Mouse (Mus musculus) midbrain, embryonic 16.5 days (tissue): Measurements from ENCODE around the gene Ltc4s. TPM values are rescaled to one million over a fixed set of nuclear protein-coding genes. Genes with fewer than 3 reads are reported as not detected.
A peak's percentile ranks its signal among the peaks of the same experiment; 100 is the strongest.

Experiments
- ATAC-seq: fragments of 200-750 bp; cut with Nextera tagmentation; 2 replicates; pipeline ENCODE4 v1.8.0; 2017; ENCODE audit warnings: moderate TSS enrichment
- H3K27ac ChIP-seq: fragments of 300-500 bp; sonication (generic); 2 replicates; pipeline ENCODE4 v1.5.1; 2014; ENCODE audit warnings: mild to moderate bottlenecking, low read length, mixed read lengths
- H3K27me3 ChIP-seq: fragments of 300-500 bp; sonication (generic); 2 replicates; pipeline ENCODE4 v1.6.1; 2014; ENCODE audit warnings: low read depth, low read length, mixed read lengths; ENCODE audit not compliant: control insufficient read depth, insufficient read depth
- H3K36me3 ChIP-seq: fragments of 300-500 bp; sonication (generic); 2 replicates; pipeline ENCODE4 v1.6.1; 2014; ENCODE audit warnings: mild to moderate bottlenecking, low read length, moderate library complexity, mixed read lengths; ENCODE audit not compliant: control insufficient read depth, insufficient read depth
- H3K4me1 ChIP-seq: fragments of 300-500 bp; sonication (generic); 2 replicates; pipeline ENCODE4 v1.6.1; 2014; ENCODE audit warnings: mild to moderate bottlenecking, low read length, mixed read lengths; ENCODE audit not compliant: control insufficient read depth, insufficient read depth
- H3K4me2 ChIP-seq: fragments of 300-500 bp; sonication (generic); 2 replicates; pipeline ENCODE4 v1.6.1; 2014; ENCODE audit warnings: mild to moderate bottlenecking, low read length, mixed read lengths
- H3K4me3 ChIP-seq: fragments of 300-500 bp; sonication (generic); 2 replicates; pipeline ENCODE4 v1.5.1; 2014; ENCODE audit warnings: low read depth, mild to moderate bottlenecking, low read length, moderate library complexity, mixed read lengths
- H3K9ac ChIP-seq: fragments of 300-500 bp; sonication (generic); 2 replicates; pipeline ENCODE4 v1.6.1; 2014; ENCODE audit warnings: low read depth, low read length, mixed read lengths
- H3K9me3 ChIP-seq: fragments of 300-500 bp; sonication (generic); replicated peaks from 2 replicates; pipeline ENCODE4 v1.6.1; 2014; ENCODE audit warnings: mild to moderate bottlenecking, low read length, mixed read lengths; ENCODE audit not compliant: control insufficient read depth, poor library complexity, severe bottlenecking
- WGBS: fragments of 180-500 bp; shearing (Covaris S2); extraction: QIAGEN DNeasy Blood & Tissue Kit; methylation state at CpG from one replicate; pipeline ENCODE4 v1.1.7; 2014; 5-methylcytosine and 5-hydroxymethylcytosine counted together
- polyA plus RNA-seq: library from polyadenylated mRNA; unstranded; fragments of >200 nt; fragmentation: Nextera tagmentation; extraction: Ambion mirVana; gene quantifications from 2 replicates; pipeline ENCODE4 v1.2.1, GENCODE M21; 2015

Gene Ltc4s
- polyA plus RNA-seq, 1 experiment from 2014 or later, result 3.3 TPM

DNA sequence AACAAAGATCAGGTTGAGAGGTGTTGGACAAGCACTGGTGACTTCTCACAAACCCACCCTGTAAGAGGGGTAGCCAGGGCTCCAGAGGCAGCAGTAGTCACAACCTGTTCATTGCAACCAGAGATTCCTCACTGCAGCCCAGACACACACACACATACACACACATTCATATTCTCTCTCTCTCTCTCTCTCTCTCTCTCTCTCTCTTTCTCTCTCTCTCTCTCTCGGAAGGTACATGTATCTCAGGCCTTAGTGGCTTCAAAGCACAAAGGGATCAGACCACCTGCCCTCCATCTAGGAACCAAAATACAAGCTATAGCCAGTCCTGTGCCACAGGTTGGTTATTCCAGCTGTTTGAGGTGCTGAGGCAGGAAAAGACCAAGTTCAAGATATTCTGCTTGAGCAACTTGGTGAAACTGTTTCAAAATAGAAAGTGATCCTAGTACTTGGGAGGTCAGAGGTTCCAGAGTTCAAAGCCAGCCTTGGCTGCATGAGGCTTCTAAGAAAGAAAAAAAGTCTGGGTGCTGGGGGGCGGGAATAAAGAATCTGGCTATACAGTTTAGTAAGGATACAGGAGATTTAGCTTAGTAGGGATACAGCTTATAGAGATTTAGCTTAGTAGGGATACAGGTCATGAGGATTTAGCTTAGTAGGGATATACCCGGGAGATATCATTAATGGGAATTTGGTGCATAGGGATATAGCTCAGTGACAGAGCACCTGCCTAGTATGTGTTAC, 26.9 kb downstream of the Ltc4s start:
- H3K27ac ChIP-seq, result peak overlapping the region; percentile 98
- H3K4me2 ChIP-seq, result peak overlapping the region; percentile 59
- no peaks in the 10 kb centered on the region for H3K9me3 ChIP-seq
- H3K4me1 ChIP-seq, result peaks cover 22% of the 10 kb centered on the region
- H3K27me3 ChIP-seq, result no peaks in the 10 kb centered on the region
- peak overlapping the region; percentile 98 for H3K4me3 ChIP-seq
- H3K9ac ChIP-seq, result peak overlapping the region; percentile 98; the same call in 1 of the 2 replicates
- ATAC-seq, result no peak
- H3K36me3 ChIP-seq, result peaks cover 9% of the 10 kb centered on the region
- 86% methylated on average over 3 of the region's 3 CpGs for WGBS

- Histone ChIP-seq H3K4me2 (peak within 1 kb of the TSS; percentile 59), H3K27me3 (no peaks in the 10 kb centered on the region), H3K4me1 (peaks cover 22% of the 10 kb centered on the region), H3K27ac (peak within 1 kb of the TSS; percentile 98), H3K9ac (peak within 1 kb of the TSS; percentile 98), H3K9me3 (no peaks in the 10 kb centered on the region), H3K36me3 (peaks cover 12% of the 10 kb centered on the region), H3K4me3 (peak within 1 kb of the TSS; percentile 98)
- WGBS, result under 1% methylated on average over 48 of the region's 48 CpGs
- ATAC-seq, result peak; percentile 77
Observed at GRCm38 (mm10) chr11:50210505-50211151, 27.8 kb downstream of the Ltc4s start, which contains the start of the genes Sqstm1 and Mgat4b. TSS of gene Sqstm1 (minus strand) at chr11:50210827. TSS of gene Mgat4b (plus strand) at chr11:50210890.

- H3K36me3 ChIP-seq, result peaks cover 16% of the 10 kb centered on the region
- WGBS, result under 1% methylated on average over 24 of the region's 24 CpGs
- peak; percentile 94 for ATAC-seq
- peak overlapping the region; percentile 98 for H3K4me3 ChIP-seq
- no peaks in the 10 kb centered on the region for H3K27me3 ChIP-seq
- H3K27ac ChIP-seq, result peak overlapping the region; percentile 98
- peaks cover 22% of the 10 kb centered on the region for H3K4me1 ChIP-seq
- H3K9me3 ChIP-seq, result no peaks in the 10 kb centered on the region
- peak overlapping the region; percentile 98 for H3K9ac ChIP-seq
- peak overlapping the region; percentile 59 for H3K4me2 ChIP-seq
Observed at GRCm38 (mm10) chr11:50210101-50210504, 28.3 kb downstream of the Ltc4s start.

GRCm38 (mm10) chr11:50208039-50208438, 30.4 kb downstream of the Ltc4s start:
- 93% methylated on average over 5 of the region's 5 CpGs for WGBS
- ATAC-seq, result no peak
- Histone ChIP-seq H3K4me1 (peaks cover 20% of the 10 kb centered on the region), H3K36me3 (peaks cover 32% of the 10 kb centered on the region), H3K9ac (no peak overlapping the region), H3K27ac (no peak overlapping the region), H3K4me3 (no peak overlapping the region), H3K4me2 (no peak overlapping the region), H3K9me3 (no peaks in the 10 kb centered on the region), H3K27me3 (no peaks in the 10 kb centered on the region)

DNA sequence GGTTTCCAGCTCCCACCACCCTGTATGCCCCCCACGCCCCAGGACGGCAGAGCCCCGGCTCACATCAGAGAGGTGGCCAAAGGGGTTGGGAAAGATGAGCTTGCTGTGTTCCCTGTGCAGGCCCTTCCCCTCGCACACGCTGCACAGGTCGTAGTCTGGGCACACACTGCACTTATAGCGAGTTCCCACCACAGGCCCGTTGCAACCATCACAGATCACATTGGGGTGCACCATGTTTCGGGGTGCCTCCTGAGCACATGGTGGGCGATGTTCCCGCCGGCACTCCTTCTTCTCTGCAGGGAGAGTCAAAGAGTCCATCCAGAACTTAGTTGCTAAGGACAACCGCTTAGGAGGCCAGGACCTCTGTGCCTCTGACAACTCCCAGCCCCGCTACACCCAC, 31.1 kb downstream of the Ltc4s start:
- H3K36me3 ChIP-seq, result peaks cover 37% of the 10 kb centered on the region
- peaks cover 19% of the 10 kb centered on the region for H3K4me1 ChIP-seq
- H3K9me3 ChIP-seq, result no peaks in the 10 kb centered on the region
- no peak for ATAC-seq
- H3K27me3 ChIP-seq, result no peaks in the 10 kb centered on the region
- no peak overlapping the region for H3K4me2 ChIP-seq
- H3K9ac ChIP-seq, result no peak overlapping the region
- 96% methylated on average over 14 of the region's 14 CpGs for WGBS
- H3K4me3 ChIP-seq, result no peak overlapping the region
- no peak overlapping the region for H3K27ac ChIP-seq

- WGBS, result 91% methylated on average over 2 of the region's 2 CpGs
- Histone ChIP-seq H3K27ac (no peak overlapping the region), H3K4me2 (no peak overlapping the region), H3K4me3 (no peak overlapping the region), H3K36me3 (peaks cover 49% of the 10 kb centered on the region), H3K9ac (no peak overlapping the region), H3K4me1 (peaks cover 13% of the 10 kb centered on the region), H3K9me3 (no peaks in the 10 kb centered on the region), H3K27me3 (no peaks in the 10 kb centered on the region)
- ATAC-seq, result no peak
Observed at GRCm38 (mm10) chr11:50206037-50206436, 32.4 kb downstream of the Ltc4s start.

- Histone ChIP-seq H3K27me3 (no peaks in the 10 kb centered on the region), H3K4me1 (peaks cover 11% of the 10 kb centered on the region), H3K4me2 (no peak overlapping the region), H3K9ac (no peak overlapping the region), H3K27ac (no peak overlapping the region), H3K9me3 (no peaks in the 10 kb centered on the region), H3K4me3 (no peak overlapping the region), H3K36me3 (peaks cover 55% of the 10 kb centered on the region)
- no peak for ATAC-seq
- 92% methylated on average over 3 of the region's 3 CpGs for WGBS
Observed at GRCm38 (mm10) chr11:50205434-50205833, 33.0 kb downstream of the Ltc4s start.

DNA sequence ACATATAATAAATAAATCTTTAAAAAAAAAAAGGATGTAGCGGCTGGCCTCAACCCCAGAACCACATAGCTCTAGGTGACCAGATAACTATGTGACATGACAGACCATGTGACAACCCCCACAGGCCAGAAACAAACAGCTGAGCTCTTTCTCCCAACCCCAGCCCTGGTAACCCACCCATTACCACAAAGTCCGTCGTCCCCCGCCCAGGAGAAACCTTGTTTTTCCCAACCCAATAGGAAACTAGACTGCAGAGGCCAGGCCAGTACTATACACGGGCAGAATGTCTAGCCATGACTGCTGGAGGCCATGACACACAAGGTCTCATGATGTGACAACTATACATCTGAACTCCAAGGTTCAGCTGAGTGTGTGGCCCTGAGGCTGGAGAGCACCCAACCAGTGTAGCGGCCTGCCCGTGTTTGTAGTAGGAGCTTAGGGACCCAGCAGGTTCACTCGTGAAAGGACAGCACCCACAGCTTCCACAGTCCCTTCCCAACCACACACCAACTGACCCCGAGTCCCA, 35.1 kb downstream of the Ltc4s start:
- H3K9me3 ChIP-seq, result no peaks in the 10 kb centered on the region
- WGBS, result 96% methylated on average over 9 of the region's 9 CpGs

DNA sequence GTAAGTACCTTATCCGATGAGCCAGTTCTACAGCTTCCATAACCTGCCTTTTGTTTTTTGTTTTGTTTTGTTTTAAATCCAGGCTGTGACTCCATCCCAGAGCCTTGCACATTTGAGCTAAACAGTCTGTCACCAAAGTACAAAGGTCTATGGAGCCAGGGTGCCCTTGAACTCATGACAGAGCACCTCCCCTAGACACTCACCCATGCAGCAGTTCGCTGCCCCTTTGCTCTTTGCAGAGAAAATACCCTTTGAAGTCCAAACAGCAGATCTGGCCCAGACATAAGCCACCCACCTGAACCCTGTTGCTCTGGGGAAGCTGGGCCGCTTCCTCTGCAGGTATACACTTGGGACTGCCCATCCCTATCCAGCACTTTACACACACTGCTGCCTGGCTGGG, 36.8 kb downstream of the Ltc4s start:
- Histone ChIP-seq H3K27me3 (no peaks in the 10 kb centered on the region), H3K4me3 (no peak overlapping the region), H3K27ac (no peak overlapping the region), H3K9ac (no peak overlapping the region), H3K4me2 (no peak overlapping the region), H3K4me1 (no peaks in the 10 kb centered on the region), H3K9me3 (no peaks in the 10 kb centered on the region), H3K36me3 (peaks cover 74% of the 10 kb centered on the region)
- ATAC-seq, result no peak
- 95% methylated on average over 3 of the region's 3 CpGs for WGBS

More for the DNA sequence above, 35.1 kb downstream of the Ltc4s start:
- Histone ChIP-seq H3K36me3 (peaks cover 69% of the 10 kb centered on the region), H3K27me3 (no peaks in the 10 kb centered on the region), H3K4me3 (no peak overlapping the region), H3K4me2 (no peak overlapping the region), H3K27ac (no peak overlapping the region), H3K9ac (no peak overlapping the region), H3K4me1 (peaks cover under 1% of the 10 kb centered on the region)
- no peak for ATAC-seq
